Mouse (Mus musculus): Measurements from ENCODE around the gene Fads6. TPM values are rescaled to one million over a fixed set of nuclear protein-coding genes. Genes with fewer than 3 reads are reported as not detected.

Fads6 gene
- polyA plus RNA-seq, 1 experiment from 2014 or later, result 0.55 TPM

- peak overlapping the region; percentile 28 for H3K4me3 ChIP-seq (replicated peaks)
- H3K27me3 ChIP-seq, result peaks cover 98% of the 10 kb centered on the region
- H3K27ac ChIP-seq, result no peak overlapping the region
- H3K9ac ChIP-seq, result no peak overlapping the region
- peaks cover 11% of the 10 kb centered on the region; the same call in 1 of the 2 replicates for H3K36me3 ChIP-seq
- H3K9me3 ChIP-seq (replicated peaks), result no peaks in the 10 kb centered on the region
- H3K4me2 ChIP-seq, result peak overlapping the region; percentile 54
- H3K4me1 ChIP-seq, result peaks cover 28% of the 10 kb centered on the region
- 6% methylated on average over 39 of the region's 39 CpGs for WGBS
- no peak for ATAC-seq (replicated peaks; ENCODE audit: low FRiP score)
Observed at GRCm38 (mm10) chr11:115264862-115265668, 32.4 kb downstream of the Fads6 start.

- H3K27me3 ChIP-seq, result peaks cover 100% of the 10 kb centered on the region
- ATAC-seq (replicated peaks; ENCODE audit: low FRiP score), result no peak
- peaks cover 10% of the 10 kb centered on the region; the same call in 1 of the 2 replicates for H3K36me3 ChIP-seq
- WGBS, result 64% methylated on average over 7 of the region's 7 CpGs
- H3K27ac ChIP-seq, result no peak overlapping the region
- peaks cover 28% of the 10 kb centered on the region for H3K4me1 ChIP-seq
- no peak overlapping the region for H3K4me2 ChIP-seq
- no peak overlapping the region for H3K9ac ChIP-seq
- H3K9me3 ChIP-seq (replicated peaks), result no peaks in the 10 kb centered on the region
- H3K4me3 ChIP-seq (replicated peaks), result no peak overlapping the region
Observed at GRCm38 (mm10) chr11:115264136-115264861, 33.2 kb downstream of the Fads6 start.

GRCm38 (mm10) chr11:115262954-115263353 is 34.5 kb downstream of the Fads6 start:
- H3K9me3 ChIP-seq (replicated peaks), result no peaks in the 10 kb centered on the region
- H3K4me3 ChIP-seq (replicated peaks), result no peak overlapping the region
- H3K4me1 ChIP-seq, result peaks cover 32% of the 10 kb centered on the region
- no peak for ATAC-seq (replicated peaks; ENCODE audit: low FRiP score)
- no peaks in the 10 kb centered on the region; the same call in 1 of the 2 replicates for H3K36me3 ChIP-seq
- WGBS, result 85% methylated on average over 11 of the region's 11 CpGs
- H3K27ac ChIP-seq, result no peak overlapping the region
- peaks cover 100% of the 10 kb centered on the region for H3K27me3 ChIP-seq
- no peak overlapping the region for H3K9ac ChIP-seq
- no peak overlapping the region for H3K4me2 ChIP-seq

- H3K27ac ChIP-seq, result no peak overlapping the region
- ATAC-seq (replicated peaks; ENCODE audit: low FRiP score), result no peak
Observed at GRCm38 (mm10) chr11:115259134-115259533, 38.3 kb downstream of the Fads6 start.

GRCm38 (mm10) chr11:115257775-115258510 is 39.5 kb downstream of the Fads6 start:
- no peaks in the 10 kb centered on the region for H3K9me3 ChIP-seq (replicated peaks)
- H3K4me3 ChIP-seq (replicated peaks), result 0 out of 2 replicates have a peak overlapping the region, but pooled peaks have one; percentile 19
- no peaks in the 10 kb centered on the region for H3K36me3 ChIP-seq
- 15% methylated on average over 59 of the region's 59 CpGs for WGBS
- peak overlapping the region; percentile 46 for H3K4me2 ChIP-seq
- peak; percentile 64 for ATAC-seq (replicated peaks; ENCODE audit: low FRiP score)
- H3K27me3 ChIP-seq, result peaks cover 99% of the 10 kb centered on the region
- H3K4me1 ChIP-seq, result peaks cover 9% of the 10 kb centered on the region
- no peak overlapping the region for H3K9ac ChIP-seq
- no peak overlapping the region for H3K27ac ChIP-seq

More at GRCm38 (mm10) chr11:115259134-115259533, 38.3 kb downstream of the Fads6 start:
- peaks cover 9% of the 10 kb centered on the region for H3K4me1 ChIP-seq
- H3K27me3 ChIP-seq, result peaks cover 100% of the 10 kb centered on the region
- no peaks in the 10 kb centered on the region for H3K9me3 ChIP-seq (replicated peaks)
- H3K9ac ChIP-seq, result no peak overlapping the region
- H3K4me3 ChIP-seq (replicated peaks), result no peak overlapping the region
- no peaks in the 10 kb centered on the region for H3K36me3 ChIP-seq
- 47% methylated on average over 4 of the region's 4 CpGs for WGBS
- H3K4me2 ChIP-seq, result no peak overlapping the region

GRCm38 (mm10) chr11:115251258-115251657 is 46.2 kb downstream of the Fads6 start:
- Histone ChIP-seq H3K27ac (no peak overlapping the region), H3K4me1 (peaks cover 26% of the 10 kb centered on the region), H3K9me3 (replicated peaks) (no peaks in the 10 kb centered on the region), H3K36me3 (no peaks in the 10 kb centered on the region), H3K27me3 (peaks cover 97% of the 10 kb centered on the region), H3K9ac (no peak overlapping the region), H3K4me2 (no peak overlapping the region), H3K4me3 (replicated peaks) (no peak overlapping the region)
- ATAC-seq (replicated peaks; ENCODE audit: low FRiP score), result no peak
- WGBS, result 61% methylated on average over 3 of the region's 3 CpGs

GRCm38 (mm10) chr11:115250405-115251090 is 46.9 kb downstream of the Fads6 start:
- H3K4me2 ChIP-seq, result peak overlapping the region; percentile 75
- no peak overlapping the region for H3K27ac ChIP-seq
- no peaks in the 10 kb centered on the region for H3K36me3 ChIP-seq
- no peak for ATAC-seq (replicated peaks; ENCODE audit: low FRiP score)
- peaks cover 96% of the 10 kb centered on the region for H3K27me3 ChIP-seq
- H3K9me3 ChIP-seq (replicated peaks), result no peaks in the 10 kb centered on the region
- peak overlapping the region; percentile 41 for H3K4me3 ChIP-seq (replicated peaks)
- peaks cover 33% of the 10 kb centered on the region for H3K4me1 ChIP-seq
- H3K9ac ChIP-seq, result 0 out of 2 replicates have a peak overlapping the region, but pooled peaks have one; percentile 21
- 2% methylated on average over 36 of the region's 36 CpGs for whole genome bisulfite sequencing

- H3K9me3 ChIP-seq (replicated peaks), result no peaks in the 10 kb centered on the region
- 3% methylated on average over 63 of the region's 63 CpGs for WGBS
Observed at GRCm38 (mm10) chr11:115249721-115250404, 47.6 kb downstream of the Fads6 start.

GRCm38 (mm10) chr11:115247945-115248344 is 49.5 kb downstream of the Fads6 start:
- Histone ChIP-seq H3K4me2 (no peak overlapping the region), H3K27me3 (peaks cover 96% of the 10 kb centered on the region), H3K9ac (no peak overlapping the region), H3K9me3 (replicated peaks) (no peaks in the 10 kb centered on the region), H3K27ac (no peak overlapping the region), H3K36me3 (peaks cover 13% of the 10 kb centered on the region), H3K4me1 (peaks cover 44% of the 10 kb centered on the region), H3K4me3 (replicated peaks) (no peak overlapping the region)
- 73% methylated on average over 6 of the region's 6 CpGs for WGBS
- ATAC-seq (replicated peaks; ENCODE audit: low FRiP score), result no peak

More at GRCm38 (mm10) chr11:115249721-115250404, 47.6 kb downstream of the Fads6 start:
- no peak overlapping the region for H3K27ac ChIP-seq
- H3K27me3 ChIP-seq, result peaks cover 94% of the 10 kb centered on the region
- 0 out of 2 replicates have a peak, but pooled peaks have one; percentile 41 for ATAC-seq (replicated peaks; ENCODE audit: low FRiP score)
- H3K4me3 ChIP-seq (replicated peaks), result peak overlapping the region; percentile 41
- H3K36me3 ChIP-seq, result no peaks in the 10 kb centered on the region
- H3K4me2 ChIP-seq, result peak overlapping the region; percentile 75
- peaks cover 38% of the 10 kb centered on the region for H3K4me1 ChIP-seq
- 0 out of 2 replicates have a peak overlapping the region, but pooled peaks have one; percentile 21 for H3K9ac ChIP-seq

- peaks cover 96% of the 10 kb centered on the region for H3K27me3 ChIP-seq
- H3K36me3 ChIP-seq, result peaks cover 13% of the 10 kb centered on the region
- H3K4me2 ChIP-seq, result no peak overlapping the region
- WGBS, result 7% methylated on average over 3 of the region's 3 CpGs
- ATAC-seq (replicated peaks; ENCODE audit: low FRiP score), result no peak
- H3K27ac ChIP-seq, result no peak overlapping the region
- no peaks in the 10 kb centered on the region for H3K9me3 ChIP-seq (replicated peaks)
- H3K4me3 ChIP-seq (replicated peaks), result no peak overlapping the region
- H3K4me1 ChIP-seq, result peaks cover 44% of the 10 kb centered on the region
- no peak overlapping the region for H3K9ac ChIP-seq
Observed at GRCm38 (mm10) chr11:115247240-115247639, 50.2 kb downstream of the Fads6 start.

- no peak overlapping the region for H3K9ac ChIP-seq
Observed at GRCm38 (mm10) chr11:115246386-115246785, 51.1 kb downstream of the Fads6 start.

More at GRCm38 (mm10) chr11:115246386-115246785, 51.1 kb downstream of the Fads6 start:
- H3K27ac ChIP-seq, result no peak overlapping the region
- no peak for ATAC-seq (replicated peaks; ENCODE audit: low FRiP score)
- H3K4me2 ChIP-seq, result no peak overlapping the region
- H3K4me1 ChIP-seq, result peaks cover 48% of the 10 kb centered on the region
- no peaks in the 10 kb centered on the region for H3K9me3 ChIP-seq (replicated peaks)
- no peak overlapping the region for H3K4me3 ChIP-seq (replicated peaks)
- H3K36me3 ChIP-seq, result peaks cover 13% of the 10 kb centered on the region
- H3K27me3 ChIP-seq, result peaks cover 95% of the 10 kb centered on the region
- WGBS, result 63% methylated on average over 8 of the region's 8 CpGs
